Mouse (Mus musculus): ENCODE results near the gene Tomm5. TPM values are rescaled to one million over a fixed set of nuclear protein-coding genes. Genes with fewer than 3 reads are reported as not detected.
"Not testable (repeated sequence)": the region's sequence is repeated elsewhere in the genome, so short reads cannot be mapped to it uniquely, and the experiment has no call there.

Gene Tomm5
- total RNA-seq, 2 experiments from 2014 or later, result 75.9 to 78.1 TPM

GRCm38 (mm10) chr4:45067742-45068141, 40.2 kb downstream of the Tomm5 start:
- no peak for DNase-seq (ENCODE audit: low spot score in 2 of 2)

- DNase-seq (ENCODE audit: low spot score in 2 of 2), result no peak
These were observed 41.7 kb downstream of the Tomm5 start for GRCm38 (mm10) chr4:45066036-45066730.

GRCm38 (mm10) chr4:45064577-45064976, 43.3 kb downstream of the Tomm5 start:
- DNase-seq (ENCODE audit: low spot score in 2 of 2), result no peak

- DNase-seq (ENCODE audit: low spot score in 2 of 2), result not testable (repeated sequence)
These were observed 44.1 kb downstream of the Tomm5 start for GRCm38 (mm10) chr4:45063836-45064235.

- no peak for DNase-seq (ENCODE audit: low spot score in 2 of 2)
These were observed 52.5 kb downstream of the Tomm5 start for GRCm38 (mm10) chr4:45055451-45055850.

Other genes with a start within 250 kb of the Tomm5 start
- 10 to 100 TPM; 20.2 to 22.8 TPM for gene Grhpr, start 126.7 kb downstream of the Tomm5 start, total RNA-seq (2021)
- gene Zbtb5, start 95.7 kb downstream of the Tomm5 start, total RNA-seq (2021), result 10 to 100 TPM; 10.1 to 11.6 TPM
- 10 to 100 TPM; 11.4 to 11.7 TPM for gene Polr1e, start 89.5 kb downstream of the Tomm5 start, total RNA-seq (2021)
- gene Fbxo10, start 23.5 kb downstream of the Tomm5 start, total RNA-seq (2021), result 10 to 100 TPM; 16.0 to 16.8 TPM
- 1 to 10 TPM; 7.5 to 7.8 TPM for gene Frmpd1, start 76.8 kb upstream of the Tomm5 start, total RNA-seq (2021)
- gene Trmt10b, start 189.0 kb upstream of the Tomm5 start, total RNA-seq (2021), result 1 to 10 TPM; 5.0 to 6.2 TPM
- 10 to 100 TPM; 20.1 to 23.0 TPM for gene Dcaf10, start 234.0 kb upstream of the Tomm5 start, total RNA-seq (2021)
- gene Exosc3, start 234.6 kb upstream of the Tomm5 start, total RNA-seq (2021), result 10 to 100 TPM; 15.2 to 17.9 TPM